In the genomic region with DNA sequence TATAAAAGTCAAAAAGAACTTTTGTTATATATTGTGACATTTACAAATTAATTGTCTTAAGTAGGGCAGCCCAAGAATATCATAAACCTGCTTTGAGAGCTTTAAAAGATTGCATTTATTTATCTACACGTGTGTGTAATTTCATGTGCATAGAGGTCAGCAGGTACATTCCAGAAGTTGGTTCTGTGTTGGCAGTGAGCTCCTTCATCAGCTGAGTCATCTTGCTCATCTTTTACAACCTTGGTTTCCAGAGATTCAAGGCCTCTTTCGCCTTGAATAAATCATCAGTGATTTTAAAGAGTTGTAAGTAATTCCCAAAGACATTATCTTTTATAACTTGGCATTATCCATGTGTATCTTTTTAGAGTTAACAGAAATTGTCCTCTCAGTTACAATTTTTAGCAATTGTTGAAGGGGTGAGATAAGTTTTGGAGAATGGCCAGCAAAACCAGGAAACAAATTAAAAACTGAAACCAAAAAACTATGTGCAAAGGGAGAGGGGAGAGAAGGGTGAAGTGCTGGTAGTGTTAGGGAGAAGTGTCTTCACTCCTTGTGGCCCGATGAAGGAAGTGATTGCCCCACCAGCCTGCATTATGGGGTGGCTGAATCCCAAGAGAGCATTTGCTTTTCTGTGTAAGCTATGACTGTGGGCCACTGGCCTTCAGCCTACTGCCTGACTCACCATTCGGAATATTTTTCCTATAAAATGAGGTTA, we compare ENCODE assay signal across 9 mouse cellular contexts. TPM values are rescaled to one million over a fixed set of nuclear protein-coding genes. Genes with fewer than 3 reads are reported as not detected.
DNase-seq lines count a peak whose midpoint lies in the region; ATAC-seq and TF ChIP-seq lines count a peak whose summit lies in the region.
"Had no signal": no experiment of that assay in that cellular context is flagged by ENCODE, and none has a peak within 500 bp of the region (broad histone marks: within the 10 kb centered on the region; RNA-seq: fewer than 3 reads in every experiment).

No protein-coding gene starts in this region.

- H3K4me2 ChIP-seq in liver, embryonic 12.5 days = no peak overlapping the region
- H3K4me2 ChIP-seq: embryonic facial prominence, embryonic 13.5 days had no signal

- TF ChIP-seq CTCF in liver, adult 2 months (IDR thresholded peaks at IDR 0.05; ENCODE audit: low read depth, low read length) = no peak

- no peaks in the 10 kb centered on the region for H3K27me3 ChIP-seq in liver, adult 2 months (ENCODE audit: control insufficient read depth, insufficient read depth, low read length)
- H3K27me3 ChIP-seq in liver, embryonic 12.5 days (replicated peaks) = no peaks in the 10 kb centered on the region
- H3K27me3 ChIP-seq: embryonic facial prominence, embryonic 13.5 days had no signal

- DNase-seq in adrenal gland, adult (ENCODE audit: inconsistent age in 2 of 2, low spot score in 1 of 2) = peak; percentile 75 to 91
- DNase-seq in adrenal gland, postnatal 4 days (ENCODE audit: low spot score in 2 of 2) = no peak
- DNase-seq in liver, adult 2 months (ENCODE audit: extremely low read depth, low read depth, low spot score) = no peak
- peak; percentile 68 for DNase-seq in adrenal gland, adult 8-10 months
- peak; percentile 9 to 31 for DNase-seq in lung, postnatal 4 days
- no peak for DNase-seq in embryo, embryonic 10 days (ENCODE audit: low spot score)
- DNase-seq in layer of hippocampus, postnatal 14 days (ENCODE audit: low spot score in 2 of 2) = no peak

- 33% methylated on average over 4 of the region's 4 CpGs for WGBS in liver, adult 2 months
- 70% methylated on average over 4 of the region's 4 CpGs for WGBS in liver, embryonic 12.5 days (ENCODE audit: insufficient replicate concordance)

- H3K4me3 ChIP-seq in liver, adult 2 months (ENCODE audit: insufficient read depth, low read depth, low read length) = no peak overlapping the region
- H3K4me3 ChIP-seq in liver, embryonic 12.5 days = no peak overlapping the region
- H3K4me3 ChIP-seq: embryonic facial prominence, embryonic 13.5 days had no signal

- H3K27ac ChIP-seq in liver, adult 2 months (replicated peaks; ENCODE audit: insufficient read depth, low read depth, low read length) = peak overlapping the region; percentile 91
- H3K27ac ChIP-seq in liver, embryonic 12.5 days = no peak overlapping the region
- H3K27ac ChIP-seq: embryonic facial prominence, embryonic 13.5 days had no signal

- no peaks in the 10 kb centered on the region for H3K9me3 ChIP-seq in liver, embryonic 12.5 days (replicated peaks)
- H3K9me3 ChIP-seq: embryonic facial prominence, embryonic 13.5 days had no signal

- H3K79me2 ChIP-seq in liver, adult 2 months (ENCODE audit: control insufficient read depth, insufficient read depth, low read length) = peaks cover 20% of the 10 kb centered on the region; the same call in 1 of the 2 replicates

- TF ChIP-seq POLR2A in liver, adult 2 months (IDR thresholded peaks at IDR 0.05; ENCODE audit: extremely low read depth, insufficient read depth, low read length) = no peak

- no peak for ATAC-seq in liver, embryonic 12.5 days

- H3K4me1 ChIP-seq in liver, adult 2 months (ENCODE audit: control insufficient read depth, insufficient read depth, low read length) = peaks cover 24% of the 10 kb centered on the region
- H3K4me1 ChIP-seq in liver, embryonic 12.5 days = peaks cover 24% of the 10 kb centered on the region

- H3K9ac ChIP-seq in liver, adult 2 months (ENCODE audit: low read depth, low read length) = peak overlapping the region; percentile 11; the same call in 1 of the 2 replicates
- H3K9ac ChIP-seq in liver, embryonic 12.5 days = no peak overlapping the region
- H3K9ac ChIP-seq: embryonic facial prominence, embryonic 13.5 days had no signal

- no peaks in the 10 kb centered on the region for H3K36me3 ChIP-seq in liver, adult 2 months (ENCODE audit: control insufficient read depth, insufficient read depth, low read length)
- no peaks in the 10 kb centered on the region for H3K36me3 ChIP-seq in liver, embryonic 12.5 days
- H3K36me3 ChIP-seq: embryonic facial prominence, embryonic 13.5 days had no signal

RNA-seq across cellular contexts. Expression of a gene that starts 41.4 kb away (rescaled TPM):
- total RNA-seq in adrenal gland, postnatal 4 days (2021) = 100 to 1,000 TPM; 108 to 133 TPM
- 53.9 and 61.8 TPM in 2 replicates for total RNA-seq in liver, adult 2 months (2014; rRNA removed)
- polyA plus RNA-seq in liver, adult 2 months (2012; rRNA removed) = 16.9 and 19.3 TPM in 2 replicates
- polyA plus RNA-seq in liver, embryonic 12.5 days (2016; fragmentation: Nextera tagmentation; extraction: Ambion mirVana) = 5.8 and 6.0 TPM in 2 replicates
- total RNA-seq in adrenal gland, adult 8-10 months (2022) = 100 to 1,000 TPM; 117 to 198 (median 152) TPM
- total RNA-seq in layer of hippocampus, postnatal 14 days (2021) = 10 to 100 TPM; 26.0 to 26.7 TPM

RNA-seq across cellular contexts. Expression of a gene that starts 58.8 kb away (rescaled TPM):
- 10 to 100 TPM; 25.0 to 31.0 TPM for total RNA-seq in adrenal gland, postnatal 4 days (2021)
- 1.1 and 1.4 TPM in 2 replicates for total RNA-seq in liver, adult 2 months (2014; rRNA removed)
- 0.61 and 0.66 TPM in 2 replicates for polyA plus RNA-seq in liver, adult 2 months (2012; rRNA removed)
- 26.8 and 28.3 TPM in 2 replicates for polyA plus RNA-seq in liver, embryonic 12.5 days (2016; fragmentation: Nextera tagmentation; extraction: Ambion mirVana)
- total RNA-seq in adrenal gland, adult 8-10 months (2022) = 10 to 100 TPM in 2 of 4 experiments, 1 to 10 TPM in 2; 5.1 to 10.5 (median 8.9) TPM
- total RNA-seq in layer of hippocampus, postnatal 14 days (2021) = 10 to 100 TPM; 22.4 to 24.7 TPM

Comparison
In these comparisons a context has a peak if more than half of its experiments do, and no peak if none do; other contexts are left out.
1. DNase-seq: peak in adrenal gland, adult (2 of 2), adrenal gland, adult 8-10 months (single experiment) and lung, postnatal 4 days (2 of 2); none in adrenal gland, postnatal 4 days (0 of 2), liver, adult 2 months (single experiment), embryo, embryonic 10 days (single experiment) and layer of hippocampus, postnatal 14 days (0 of 2).